Mouse (Mus musculus): ENCODE results near the gene Eef1a2.

DNA sequence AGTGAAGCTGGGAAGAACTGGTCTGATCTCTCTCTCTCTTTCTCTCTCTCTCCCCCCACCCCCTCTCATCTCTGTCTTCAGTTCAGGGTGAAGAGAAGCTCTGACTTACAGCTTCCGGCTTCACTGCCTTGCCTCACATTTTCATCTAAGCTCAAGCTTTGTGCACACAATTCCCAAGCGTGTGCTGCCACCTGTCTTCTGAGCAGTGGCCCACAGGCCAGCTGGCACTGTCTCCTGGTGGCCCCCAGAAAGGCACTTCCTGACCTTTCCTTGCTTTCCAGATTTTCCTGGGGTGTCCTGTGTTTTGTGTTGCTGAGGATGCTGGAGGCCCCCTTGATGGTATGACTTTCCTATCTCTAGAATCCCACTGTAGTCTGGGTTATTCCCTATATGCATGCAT, 52.7 kb downstream of the Eef1a2 start:
- TF ChIP-seq POLR2A (IDR thresholded peaks at IDR 0.05; ENCODE audit: control insufficient read depth, low read depth, low read length) (no peak), CTCF (IDR thresholded peaks at IDR 0.05; ENCODE audit: control insufficient read depth, insufficient read depth, insufficient replicate concordance, low read depth, low read length) (no peak)
